Mouse (Mus musculus) heart, embryonic 15.5 days (tissue): Measurements from ENCODE around the gene Kcnma1. TPM values are rescaled to one million over a fixed set of nuclear protein-coding genes. Genes with fewer than 3 reads are reported as not detected.

Experiments
- ATAC-seq: fragments of 200-750 bp; cut with Nextera tagmentation; replicated peaks from 2 replicates; pipeline ENCODE4 v1.8.0; 2017; ENCODE audit warnings: low read depth, moderate TSS enrichment; ENCODE audit not compliant: insufficient number of reproducible peaks, insufficient read depth, low FRiP score
- H3K27ac ChIP-seq: fragments of 300-500 bp; sonication (generic); 2 replicates; pipeline ENCODE4 v1.5.1; 2015; ENCODE audit warnings: mild to moderate bottlenecking, inconsistent platforms
- H3K27me3 ChIP-seq: fragments of 300-500 bp; sonication (generic); 2 replicates; pipeline ENCODE4 v1.6.1; 2015; ENCODE audit warnings: inconsistent platforms
- H3K36me3 ChIP-seq: fragments of 300-500 bp; sonication (generic); 2 replicates; pipeline ENCODE4 v1.6.1; 2015; ENCODE audit warnings: mild to moderate bottlenecking, inconsistent platforms
- H3K4me1 ChIP-seq: fragments of 300-500 bp; sonication (generic); replicated peaks from 2 replicates; pipeline ENCODE4 v1.6.1; 2015; ENCODE audit warnings: inconsistent platforms
- H3K4me2 ChIP-seq: fragments of 300-500 bp; sonication (generic); 2 replicates; pipeline ENCODE4 v1.6.1; 2015; ENCODE audit warnings: inconsistent platforms, mild to moderate bottlenecking, moderate library complexity
- H3K4me3 ChIP-seq: fragments of 300-500 bp; sonication (generic); 2 replicates; pipeline ENCODE4 v1.5.1; 2015; ENCODE audit warnings: mild to moderate bottlenecking, inconsistent platforms
- H3K9ac ChIP-seq: fragments of 300-500 bp; sonication (generic); 2 replicates; pipeline ENCODE4 v1.6.1; 2015; ENCODE audit warnings: mild to moderate bottlenecking, inconsistent platforms
- H3K9me3 ChIP-seq: fragments of 300-500 bp; sonication (generic); replicated peaks from 2 replicates; pipeline ENCODE4 v1.6.1; 2016; ENCODE audit warnings: inconsistent platforms
- WGBS: fragments of 180-500 bp; shearing (Covaris S2); methylation state at CpG from one replicate; pipeline ENCODE4 v1.1.7; 2015; ENCODE audit warnings: mixed read lengths; 5-methylcytosine and 5-hydroxymethylcytosine counted together
- polyA plus RNA-seq: library from polyadenylated mRNA; unstranded; fragments of >200 nt; fragmentation: Nextera tagmentation; extraction: Ambion mirVana; gene quantifications from 2 replicates; pipeline ENCODE4 v1.2.1, GENCODE M21; 2015

Gene Kcnma1
- polyA plus RNA-seq, 1 experiment from 2014 or later, result 0.23 TPM

DNA sequence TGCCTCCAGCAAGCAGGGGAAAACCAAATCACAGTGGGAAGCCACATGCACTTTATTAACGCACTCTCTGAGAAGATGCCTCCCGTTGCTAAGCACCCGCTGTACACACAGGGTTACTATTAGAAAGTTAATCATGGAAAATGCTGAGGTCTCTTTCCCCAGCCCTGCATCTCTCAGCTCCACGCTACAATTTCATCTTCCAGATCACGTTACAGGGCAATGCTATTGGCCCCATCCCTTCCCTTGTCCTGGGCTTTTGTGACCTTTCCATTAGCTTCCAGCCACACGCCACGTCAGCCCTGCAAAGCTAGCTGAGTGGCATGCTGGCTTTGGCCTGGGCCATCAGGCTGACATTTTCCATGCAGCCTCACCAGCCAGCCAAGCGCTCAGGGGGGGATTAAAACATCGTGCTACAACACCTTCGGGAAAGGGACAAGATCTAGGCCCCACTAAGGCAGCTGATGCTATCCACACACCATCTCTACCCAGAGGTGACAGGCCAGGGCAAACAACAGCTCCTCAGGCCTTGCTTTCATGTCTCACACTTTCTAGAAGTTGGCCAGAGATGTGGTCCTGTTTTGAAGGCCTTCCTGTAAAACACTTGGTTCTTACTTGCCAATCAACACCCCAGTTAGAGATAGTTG is 111.5 kb downstream of the Kcnma1 start:
- H3K4me3 ChIP-seq, result no peak overlapping the region
- peak; percentile 29; the same call in 1 of the 2 replicates for ATAC-seq
- no peak overlapping the region for H3K27ac ChIP-seq
- no peaks in the 10 kb centered on the region for H3K36me3 ChIP-seq
- H3K9me3 ChIP-seq, result no peaks in the 10 kb centered on the region
- H3K27me3 ChIP-seq, result no peaks in the 10 kb centered on the region
- no peak overlapping the region for H3K4me2 ChIP-seq
- WGBS, result 36% methylated on average over 10 of the region's 10 CpGs
- no peaks in the 10 kb centered on the region for H3K4me1 ChIP-seq
- H3K9ac ChIP-seq, result no peak overlapping the region

GRCm38 (mm10) chr14:23899462-23899861 is 114.8 kb downstream of the Kcnma1 start:
- 80% methylated on average over 5 of the region's 5 CpGs for WGBS
- H3K4me1 ChIP-seq, result no peaks in the 10 kb centered on the region
- ATAC-seq, result no peak
- no peak overlapping the region for H3K4me3 ChIP-seq
- H3K27ac ChIP-seq, result no peak overlapping the region
- H3K9me3 ChIP-seq, result no peaks in the 10 kb centered on the region
- H3K36me3 ChIP-seq, result no peaks in the 10 kb centered on the region
- no peak overlapping the region for H3K9ac ChIP-seq
- H3K27me3 ChIP-seq, result no peaks in the 10 kb centered on the region
- no peak overlapping the region for H3K4me2 ChIP-seq

GRCm38 (mm10) chr14:23897815-23898214 is 116.5 kb downstream of the Kcnma1 start:
- WGBS, result 66% methylated on average over 5 of the region's 5 CpGs
- H3K27me3 ChIP-seq, result no peaks in the 10 kb centered on the region
- H3K4me3 ChIP-seq, result no peak overlapping the region
- ATAC-seq, result no peak
- H3K27ac ChIP-seq, result no peak overlapping the region
- H3K4me1 ChIP-seq, result no peaks in the 10 kb centered on the region
- no peaks in the 10 kb centered on the region for H3K9me3 ChIP-seq
- no peaks in the 10 kb centered on the region for H3K36me3 ChIP-seq
- no peak overlapping the region for H3K9ac ChIP-seq
- no peak overlapping the region for H3K4me2 ChIP-seq

DNA sequence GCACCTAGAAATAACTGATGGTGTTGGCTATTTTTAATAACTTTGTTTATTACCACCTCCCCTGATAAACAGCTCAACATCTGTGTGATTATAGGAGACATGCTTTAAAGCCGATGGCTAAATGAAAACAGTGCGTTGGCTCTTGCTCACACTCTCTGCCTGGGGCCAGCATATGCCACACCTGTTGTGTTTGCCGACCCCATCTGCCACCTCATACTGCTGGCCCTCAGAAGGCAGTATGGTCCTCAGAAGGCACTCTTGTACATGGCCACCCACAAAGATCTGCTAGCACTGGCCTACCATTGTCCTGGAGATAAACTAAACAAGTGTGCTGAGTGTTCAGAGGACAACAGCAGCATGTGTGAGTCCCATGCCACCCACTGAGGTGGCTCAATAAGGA is 118.3 kb downstream of the Kcnma1 start:
- H3K9ac ChIP-seq, result no peak overlapping the region
- H3K4me3 ChIP-seq, result no peak overlapping the region
- 0 out of 2 replicates have a peak, but pooled peaks cover 3% of the 10 kb centered on the region for H3K4me1 ChIP-seq
- no peaks in the 10 kb centered on the region for H3K36me3 ChIP-seq
- H3K4me2 ChIP-seq, result no peak overlapping the region
- ATAC-seq, result no peak
- H3K27ac ChIP-seq, result no peak overlapping the region
- H3K27me3 ChIP-seq, result no peaks in the 10 kb centered on the region
- 81% methylated on average over 3 of the region's 3 CpGs for WGBS
- H3K9me3 ChIP-seq, result no peaks in the 10 kb centered on the region

DNA sequence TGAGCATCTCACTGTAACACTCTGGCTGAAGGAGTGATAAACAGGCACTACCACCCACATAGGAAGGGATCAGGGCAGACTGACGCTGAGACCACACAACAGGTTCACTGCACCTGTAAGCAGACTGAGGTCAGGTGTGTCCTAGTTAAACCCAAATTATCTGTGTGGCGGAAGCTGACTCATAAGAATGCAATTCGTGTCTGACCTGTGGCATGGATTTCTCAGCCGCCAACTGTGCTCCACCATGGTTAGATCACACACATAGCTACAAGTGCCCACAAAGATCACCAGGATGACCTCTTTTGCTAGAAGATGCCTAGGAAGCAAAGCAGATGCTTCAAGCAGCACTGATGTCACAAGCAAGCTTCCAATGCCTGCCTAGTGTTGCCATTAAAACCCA is 128.2 kb downstream of the Kcnma1 start:
- Histone ChIP-seq H3K4me2 (no peak overlapping the region), H3K4me1 (peaks cover 6% of the 10 kb centered on the region; the same call in 1 of the 2 replicates), H3K36me3 (no peaks in the 10 kb centered on the region), H3K9ac (no peak overlapping the region), H3K9me3 (no peaks in the 10 kb centered on the region), H3K4me3 (no peak overlapping the region), H3K27me3 (peaks cover 3% of the 10 kb centered on the region; the same call in 1 of the 2 replicates), H3K27ac (no peak overlapping the region)
- 49% methylated on average over 4 of the region's 4 CpGs for WGBS
- no peak for ATAC-seq

GRCm38 (mm10) chr14:23885539-23885938 is 128.8 kb downstream of the Kcnma1 start:
- no peak overlapping the region for H3K9ac ChIP-seq
- peak; percentile 64; the same call in 1 of the 2 replicates for ATAC-seq
- H3K36me3 ChIP-seq, result no peaks in the 10 kb centered on the region
- peaks cover 6% of the 10 kb centered on the region; the same call in 1 of the 2 replicates for H3K4me1 ChIP-seq
- H3K27ac ChIP-seq, result no peak overlapping the region
- no peaks in the 10 kb centered on the region for H3K9me3 ChIP-seq
- WGBS, result 6% methylated on average over 6 of the region's 6 CpGs
- H3K4me2 ChIP-seq, result no peak overlapping the region
- H3K27me3 ChIP-seq, result peaks cover 3% of the 10 kb centered on the region; the same call in 1 of the 2 replicates
- H3K4me3 ChIP-seq, result no peak overlapping the region

- Histone ChIP-seq H3K4me2 (no peak overlapping the region), H3K9me3 (no peaks in the 10 kb centered on the region), H3K27ac (no peak overlapping the region), H3K4me3 (no peak overlapping the region), H3K36me3 (no peaks in the 10 kb centered on the region), H3K27me3 (peaks cover 3% of the 10 kb centered on the region; the same call in 1 of the 2 replicates), H3K4me1 (peaks cover 6% of the 10 kb centered on the region; the same call in 1 of the 2 replicates), H3K9ac (no peak overlapping the region)
- ATAC-seq, result no peak
- WGBS, result 85% methylated on average over 4 of the region's 4 CpGs
These were observed 129.2 kb downstream of the Kcnma1 start for GRCm38 (mm10) chr14:23885071-23885470.

- WGBS, result 88% methylated on average over 1 of the region's 1 CpGs
- H3K9me3 ChIP-seq, result no peaks in the 10 kb centered on the region
- H3K9ac ChIP-seq, result no peak overlapping the region
- no peak overlapping the region for H3K4me2 ChIP-seq
- no peak for ATAC-seq
- peaks cover 14% of the 10 kb centered on the region for H3K4me1 ChIP-seq
- no peak overlapping the region for H3K27ac ChIP-seq
- H3K36me3 ChIP-seq, result no peaks in the 10 kb centered on the region
- H3K27me3 ChIP-seq, result peaks cover 3% of the 10 kb centered on the region; the same call in 1 of the 2 replicates
- H3K4me3 ChIP-seq, result no peak overlapping the region
These were observed 132.3 kb downstream of the Kcnma1 start for GRCm38 (mm10) chr14:23882001-23882400.

- no peak overlapping the region for H3K4me2 ChIP-seq
- H3K4me1 ChIP-seq, result peaks cover 9% of the 10 kb centered on the region
- WGBS, result 89% methylated on average over 3 of the region's 3 CpGs
- no peak overlapping the region for H3K27ac ChIP-seq
- H3K4me3 ChIP-seq, result no peak overlapping the region
- no peaks in the 10 kb centered on the region for H3K9me3 ChIP-seq
- H3K9ac ChIP-seq, result no peak overlapping the region
- no peaks in the 10 kb centered on the region; the same call in 1 of the 2 replicates for H3K27me3 ChIP-seq
- no peaks in the 10 kb centered on the region for H3K36me3 ChIP-seq
- no peak for ATAC-seq
These were observed 135.0 kb downstream of the Kcnma1 start for GRCm38 (mm10) chr14:23879331-23879730.

- H3K27me3 ChIP-seq, result no peaks in the 10 kb centered on the region
- H3K4me1 ChIP-seq, result peaks cover 9% of the 10 kb centered on the region
- H3K4me2 ChIP-seq, result no peak overlapping the region
- no peak overlapping the region for H3K9ac ChIP-seq
- WGBS, result 60% methylated on average over 5 of the region's 5 CpGs
- ATAC-seq, result no peak
- no peak overlapping the region for H3K4me3 ChIP-seq
- H3K36me3 ChIP-seq, result no peaks in the 10 kb centered on the region
- H3K9me3 ChIP-seq, result no peaks in the 10 kb centered on the region
- no peak overlapping the region for H3K27ac ChIP-seq
These were observed 136.7 kb downstream of the Kcnma1 start for GRCm38 (mm10) chr14:23877561-23877960.

GRCm38 (mm10) chr14:23874545-23874944 is 139.7 kb downstream of the Kcnma1 start:
- Histone ChIP-seq H3K9ac (no peak overlapping the region), H3K4me3 (no peak overlapping the region), H3K27me3 (0 out of 2 replicates have a peak, but pooled peaks cover 8% of the 10 kb centered on the region), H3K4me1 (peaks cover 9% of the 10 kb centered on the region), H3K4me2 (no peak overlapping the region), H3K36me3 (no peaks in the 10 kb centered on the region), H3K9me3 (no peaks in the 10 kb centered on the region), H3K27ac (no peak overlapping the region)
- no peak for ATAC-seq
- 69% methylated on average over 2 of the region's 2 CpGs for WGBS

DNA sequence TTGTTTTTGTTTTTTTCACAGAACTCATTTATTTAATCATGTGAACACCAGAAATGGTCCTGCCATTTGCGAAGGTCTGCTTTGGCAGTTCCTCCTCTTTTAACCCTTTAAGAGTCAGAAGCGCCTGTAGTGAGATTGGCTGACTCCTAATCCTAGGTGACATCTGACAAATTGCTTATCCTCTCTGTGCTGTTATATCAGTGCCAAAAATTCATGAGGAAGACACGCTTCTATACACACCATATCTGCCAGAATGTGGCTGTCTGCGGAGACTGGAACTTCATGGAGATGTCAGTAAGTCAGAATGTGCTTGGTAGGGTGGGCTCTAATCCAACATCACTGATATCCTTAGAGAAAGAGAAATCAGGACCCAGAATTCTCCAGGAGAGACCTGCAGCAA is 157.3 kb downstream of the Kcnma1 start:
- no peaks in the 10 kb centered on the region for H3K36me3 ChIP-seq
- no peak overlapping the region for H3K27ac ChIP-seq

More for the DNA sequence above, 157.3 kb downstream of the Kcnma1 start:
- Histone ChIP-seq H3K4me3 (no peak overlapping the region), H3K4me2 (no peak overlapping the region), H3K9me3 (no peaks in the 10 kb centered on the region), H3K9ac (no peak overlapping the region), H3K4me1 (no peaks in the 10 kb centered on the region), H3K27me3 (no peaks in the 10 kb centered on the region)
- no peak for ATAC-seq
- 77% methylated on average over 4 of the region's 4 CpGs for WGBS
